Mouse (Mus musculus) cerebellum, adult 2 months (tissue): ENCODE measurements around the gene Nol12.

Experiments used
- CTCF ChIP-seq: fragments of 200-500 bp; IDR thresholded peaks from 2 replicates; pipeline ENCODE4 v1.5.1; 2011; ENCODE audit warnings: low read depth, mild to moderate bottlenecking, control low read depth, low read length, moderate library complexity, borderline replicate concordance; ENCODE audit not compliant: insufficient read depth
- POLR2A ChIP-seq: fragments of 200-500 bp; IDR thresholded peaks from 2 replicates; pipeline ENCODE4 v1.6.1; 2011; ENCODE audit warnings: low read length, control low read depth, borderline replicate concordance; ENCODE audit not compliant: insufficient read depth

- no peak for TF ChIP-seq CTCF
- no peak for TF ChIP-seq POLR2A
These were observed 56.3 kb downstream of the Nol12 start for GRCm38 (mm10) chr15:78990970-78991525.
